Mouse (Mus musculus) activated CD4-positive, CD25-positive, alpha-beta regulatory T cell, adult 4 months (primary cell): ENCODE data around the gene Megf8. TPM values are rescaled to one million over a fixed set of nuclear protein-coding genes. Genes with fewer than 3 reads are reported as not detected.
A peak's percentile ranks its signal among the peaks of the same experiment; 100 is the strongest.

Source experiments
- ATAC-seq: one replicate; pipeline ENCODE4 v1.8.0; 2017
- polyA plus RNA-seq, 2 experiments: library from polyadenylated mRNA; unstranded; fragments of 100-300 nt; shearing (Covaris generic); gene quantifications; one replicate each; pipeline ENCODE4 v1.2.1; 2017

Gene Megf8
- polyA plus RNA-seq, 2 experiments from 2014 or later = 0.03 TPM; not detected in 1

- peak; percentile 14 for ATAC-seq
These were observed 37.7 kb upstream of the Megf8 start for GRCm38 (mm10) chr7:25279076-25279860.

DNA sequence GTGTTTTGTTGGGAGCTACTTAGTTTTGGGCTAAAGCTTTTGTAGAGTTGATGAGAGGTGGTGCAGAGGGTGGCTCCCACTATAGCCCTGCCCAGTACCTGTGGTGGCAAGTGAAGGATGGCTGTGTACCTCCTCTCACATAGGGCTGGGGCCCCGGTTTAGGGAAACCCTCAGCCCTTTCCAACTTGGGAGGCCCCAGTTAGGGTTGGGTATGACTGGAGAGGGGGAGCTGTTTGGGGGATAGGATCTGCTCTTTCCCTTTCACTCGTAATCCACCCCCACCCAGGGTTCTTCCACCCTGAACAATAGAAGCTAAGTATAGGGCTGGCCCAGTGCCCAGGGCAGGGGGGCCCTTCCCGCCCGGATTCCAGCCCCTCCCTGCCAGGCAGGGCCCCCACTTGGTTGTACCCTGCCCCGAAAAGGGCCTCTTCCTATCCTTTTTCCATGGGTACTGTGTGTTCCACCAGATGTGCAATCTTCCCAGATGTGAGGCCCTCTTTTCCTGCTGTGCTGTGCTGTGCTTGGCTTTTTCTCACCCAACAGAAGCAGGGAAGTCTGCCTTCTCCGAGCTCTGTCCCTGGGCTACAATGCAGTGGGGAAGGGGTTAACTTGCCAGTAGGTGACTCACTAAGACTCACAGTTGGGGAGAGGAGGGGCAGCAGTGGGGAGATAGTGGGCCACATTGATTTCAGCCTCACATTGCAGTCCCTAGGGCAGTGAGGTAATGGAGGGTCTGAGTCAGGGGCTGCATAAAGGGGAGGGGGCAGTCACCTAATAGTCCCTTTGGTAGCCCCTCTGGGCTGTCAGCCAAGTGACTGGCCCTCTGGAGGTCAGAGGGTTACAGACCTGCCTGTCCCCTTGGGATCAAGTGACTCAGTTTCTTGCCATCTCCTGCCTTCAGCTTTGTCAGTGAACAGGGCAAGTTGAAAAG, 36.8 kb upstream of the Megf8 start:
- no peak for ATAC-seq

GRCm38 (mm10) chr7:25281166-25281733, 35.7 kb upstream of the Megf8 start:
- ATAC-seq = peak; percentile 9

- ATAC-seq = peak; percentile 75
These were observed 35.0 kb upstream of the Megf8 start for GRCm38 (mm10) chr7:25281734-25282601.

DNA sequence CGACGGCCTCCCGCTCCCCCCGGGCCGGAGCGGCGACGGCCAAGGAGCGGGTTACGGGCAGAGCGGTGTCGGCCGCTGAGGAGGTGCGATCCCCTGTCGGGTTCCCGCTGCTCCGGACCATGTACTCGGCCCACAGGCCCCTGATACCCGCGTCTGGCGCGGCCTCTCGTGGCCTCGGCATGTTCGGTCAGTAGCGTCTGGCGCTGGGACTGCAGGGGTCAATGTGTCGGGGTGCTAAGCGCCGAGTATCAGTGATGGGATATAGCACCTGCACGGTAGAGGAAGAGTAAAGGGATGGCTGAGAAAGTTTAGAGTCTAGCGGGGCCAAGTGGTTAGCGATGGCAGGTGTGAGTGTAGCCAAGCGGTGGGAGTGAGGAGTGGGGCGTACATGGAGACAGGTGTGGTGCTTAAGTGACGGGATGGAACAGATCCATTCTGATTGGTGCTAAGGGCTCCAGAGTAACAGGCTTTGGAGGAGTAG, 34.2 kb upstream of the Megf8 start:
- ATAC-seq = no peak

DNA sequence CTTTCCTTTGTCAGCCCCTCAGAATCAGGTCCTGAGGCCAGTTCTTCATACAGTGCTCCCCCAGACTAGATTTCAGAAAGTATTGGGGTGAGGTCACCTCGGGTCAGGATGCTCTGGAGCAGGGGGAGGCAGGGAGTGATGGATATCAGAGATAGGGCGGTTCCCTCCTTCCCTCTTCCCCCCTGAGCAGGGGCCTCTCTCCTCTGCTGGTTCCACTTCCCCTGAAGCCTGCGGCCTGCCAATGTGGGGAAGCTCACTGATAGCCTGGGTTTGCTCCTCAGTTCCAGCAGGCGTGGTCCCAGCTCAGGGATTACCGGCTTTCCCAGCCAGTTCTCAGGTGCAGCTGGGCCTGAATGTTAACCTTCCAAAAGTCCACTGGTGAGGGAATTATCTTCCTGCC, 33.3 kb upstream of the Megf8 start:
- no peak for ATAC-seq

GRCm38 (mm10) chr7:25284171-25284570, 32.8 kb upstream of the Megf8 start:
- ATAC-seq = no peak

- ATAC-seq = no peak
These were observed 32.2 kb upstream of the Megf8 start for GRCm38 (mm10) chr7:25284766-25285165.

- ATAC-seq = no peak
These were observed 31.3 kb upstream of the Megf8 start for GRCm38 (mm10) chr7:25285511-25286238.

GRCm38 (mm10) chr7:25286989-25287388, 30.0 kb upstream of the Megf8 start:
- no peak for ATAC-seq

- ATAC-seq = no peak
These were observed 29.0 kb upstream of the Megf8 start for GRCm38 (mm10) chr7:25288011-25288410.

DNA sequence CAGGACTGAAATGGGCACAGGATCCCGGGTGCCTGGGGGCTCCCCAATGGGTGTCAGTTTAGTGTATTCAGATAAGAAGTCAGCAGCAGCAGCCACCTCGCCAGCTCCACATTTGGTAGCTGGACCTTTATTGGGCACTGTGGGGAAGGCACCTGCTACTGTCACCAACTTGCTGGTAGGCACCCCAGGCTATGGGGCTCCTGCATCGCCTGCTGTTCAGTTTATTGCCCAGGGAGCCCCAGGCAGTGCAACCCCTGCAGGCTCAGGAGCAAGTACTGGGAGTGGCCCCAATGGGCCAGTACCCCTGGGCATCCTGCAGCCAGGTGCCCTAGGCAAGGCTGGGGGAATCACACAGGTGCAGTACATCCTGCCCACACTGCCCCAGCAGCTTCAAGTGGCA, 28.2 kb upstream of the Megf8 start:
- ATAC-seq = no peak

GRCm38 (mm10) chr7:25289925-25290324, 27.0 kb upstream of the Megf8 start:
- ATAC-seq = no peak

GRCm38 (mm10) chr7:25290463-25290862, 26.5 kb upstream of the Megf8 start:
- ATAC-seq = no peak

DNA sequence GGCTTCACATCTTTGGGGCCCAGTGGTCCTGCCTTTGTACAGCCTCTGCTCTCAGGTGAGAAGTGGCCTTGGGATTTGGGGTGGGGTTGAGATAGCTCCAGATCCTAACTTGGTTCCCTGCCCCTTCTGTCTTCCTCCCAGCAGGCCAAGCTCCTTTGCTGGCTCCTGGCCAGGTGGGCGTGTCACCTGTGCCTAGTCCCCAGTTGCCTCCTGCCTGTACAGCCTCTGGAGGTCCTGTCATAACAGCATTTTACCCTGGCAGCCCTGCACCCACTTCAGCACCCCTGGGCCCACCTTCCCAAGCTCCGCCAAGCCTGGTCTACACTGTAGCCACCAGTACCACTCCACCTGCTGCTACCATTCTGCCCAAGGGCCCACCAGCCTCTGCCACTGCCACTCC, 26.1 kb upstream of the Megf8 start:
- ATAC-seq = no peak

- no peak for ATAC-seq
These were observed 24.9 kb upstream of the Megf8 start for GRCm38 (mm10) chr7:25292107-25292506.

DNA sequence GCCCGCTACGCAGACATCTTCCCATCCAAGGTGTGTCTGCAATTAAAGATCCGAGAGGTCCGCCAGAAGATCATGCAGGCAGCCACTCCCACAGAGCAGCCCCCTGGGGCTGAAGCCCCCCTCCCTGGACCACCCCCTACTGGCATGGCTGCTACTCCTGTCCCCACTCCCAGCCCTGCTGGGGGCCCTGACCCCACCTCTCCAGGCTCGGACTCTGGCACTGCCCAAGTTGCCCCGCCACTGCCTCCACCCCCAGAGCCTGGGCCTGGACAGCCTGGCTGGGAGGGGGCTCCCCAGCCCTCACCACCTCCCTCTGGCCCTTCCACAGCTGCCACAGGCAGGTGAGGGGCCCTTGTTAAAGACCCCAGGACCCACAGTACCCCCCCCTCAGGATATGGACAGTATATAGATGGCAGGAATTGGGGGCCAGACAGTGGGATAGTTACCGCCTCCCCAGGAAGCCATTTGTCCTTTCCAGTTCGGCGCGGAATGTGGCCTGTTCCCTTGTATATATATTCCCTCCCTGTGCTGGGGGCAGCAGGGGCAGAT, 23.7 kb upstream of the Megf8 start:
- ATAC-seq = no peak

GRCm38 (mm10) chr7:25294495-25294894, 22.5 kb upstream of the Megf8 start:
- ATAC-seq = no peak

GRCm38 (mm10) chr7:25294960-25295722, 21.8 kb upstream of the Megf8 start:
- ATAC-seq = no peak

DNA sequence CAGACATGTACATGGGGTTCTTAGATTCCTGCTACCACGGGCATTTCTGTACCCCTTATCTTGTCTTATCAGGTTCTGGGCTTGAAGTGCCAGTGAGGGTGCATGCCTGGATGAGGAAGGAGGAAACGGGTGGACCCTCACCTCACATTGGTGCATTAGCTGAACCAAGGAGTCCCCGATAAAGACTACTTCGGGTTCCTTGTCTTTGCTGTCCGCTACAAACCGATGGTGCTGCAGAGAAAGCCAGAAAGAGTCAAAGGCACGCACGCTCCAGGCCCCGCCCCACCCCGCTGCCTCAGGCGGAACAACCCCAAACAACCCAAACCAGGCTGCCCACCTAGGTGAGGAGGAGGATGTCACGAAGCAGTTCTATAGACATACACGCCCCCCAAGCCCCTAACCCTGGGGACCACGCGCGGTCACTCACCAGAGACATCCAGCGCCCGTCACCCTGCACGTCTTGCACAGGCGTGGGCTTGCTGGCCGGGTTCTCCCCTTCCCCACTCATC, 20.0 kb upstream of the Megf8 start:
- peak; percentile 29 for ATAC-seq
